Mouse (Mus musculus): Measurements from ENCODE around the gene Grasp.

Grasp gene

GRCm38 (mm10) chr15:101224006-101224906 is at the start of gene Grasp:
Grasp (plus strand) TSS chr15:101224188.
- DNase-seq = peak; percentile 86

- peak; percentile 81 for DNase-seq
These were observed 49.5 kb upstream of the Grasp start for GRCm38 (mm10) chr15:101174294-101175130.

- no peak for DNase-seq
These were observed 48.9 kb upstream of the Grasp start for GRCm38 (mm10) chr15:101175131-101175460.

GRCm38 (mm10) chr15:101175613-101176283 is 48.2 kb upstream of the Grasp start:
- peak; percentile 42 for DNase-seq

- no peak for DNase-seq
These were observed 47.7 kb upstream of the Grasp start for GRCm38 (mm10) chr15:101176284-101176680.

- DNase-seq = peak; percentile 67
These were observed 46.9 kb upstream of the Grasp start for GRCm38 (mm10) chr15:101176795-101177691.

GRCm38 (mm10) chr15:101180363-101181105 is 43.5 kb upstream of the Grasp start:
- DNase-seq = no peak

- DNase-seq = no peak
These were observed 42.9 kb upstream of the Grasp start for GRCm38 (mm10) chr15:101181106-101181466.

DNA sequence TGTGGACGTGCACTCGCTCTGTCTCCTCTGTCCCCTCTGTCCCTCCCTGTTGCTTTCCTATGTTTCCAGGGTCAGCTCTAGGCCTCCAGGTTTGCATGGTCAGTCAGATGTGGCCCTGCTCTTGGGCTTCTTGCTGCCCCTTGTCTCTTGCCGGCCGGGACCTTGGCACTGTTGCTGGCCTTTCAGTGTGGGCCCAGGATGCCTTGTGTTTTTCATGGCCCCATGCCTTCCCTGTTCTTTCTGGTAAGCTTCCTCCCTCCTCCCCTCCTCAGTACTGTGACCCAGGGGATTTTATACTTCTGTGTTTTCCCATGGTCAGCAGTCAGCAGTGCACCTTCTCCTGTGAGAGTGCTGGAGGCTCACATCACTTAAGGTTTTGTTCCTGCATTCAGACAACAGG is 42.5 kb upstream of the Grasp start:
- no peak for DNase-seq

GRCm38 (mm10) chr15:101182676-101183075 is 41.3 kb upstream of the Grasp start:
- DNase-seq = no peak

- no peak for DNase-seq
These were observed 39.7 kb upstream of the Grasp start for GRCm38 (mm10) chr15:101184300-101184699.

DNA sequence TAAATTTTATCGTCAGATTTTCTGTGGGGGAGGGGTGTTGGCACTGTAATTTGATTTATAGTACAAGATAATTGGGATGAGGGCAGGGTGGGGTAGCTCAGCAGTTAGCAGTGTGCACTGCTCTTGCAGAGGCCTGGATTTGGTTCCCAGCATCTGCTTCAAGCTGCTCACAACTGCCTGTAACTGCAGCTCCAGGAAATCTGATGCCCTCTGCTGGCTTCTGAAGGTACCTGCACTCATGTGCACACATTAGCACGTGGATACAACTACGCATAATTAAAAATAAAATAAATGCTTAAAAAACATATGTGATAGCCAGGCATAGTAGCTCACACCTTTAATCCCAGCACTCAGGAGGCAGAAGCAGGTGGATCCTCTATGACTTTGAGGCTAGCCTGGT is 38.4 kb upstream of the Grasp start:
- DNase-seq = no peak

- no peak for DNase-seq
These were observed 36.1 kb upstream of the Grasp start for GRCm38 (mm10) chr15:101187907-101188306.

DNA sequence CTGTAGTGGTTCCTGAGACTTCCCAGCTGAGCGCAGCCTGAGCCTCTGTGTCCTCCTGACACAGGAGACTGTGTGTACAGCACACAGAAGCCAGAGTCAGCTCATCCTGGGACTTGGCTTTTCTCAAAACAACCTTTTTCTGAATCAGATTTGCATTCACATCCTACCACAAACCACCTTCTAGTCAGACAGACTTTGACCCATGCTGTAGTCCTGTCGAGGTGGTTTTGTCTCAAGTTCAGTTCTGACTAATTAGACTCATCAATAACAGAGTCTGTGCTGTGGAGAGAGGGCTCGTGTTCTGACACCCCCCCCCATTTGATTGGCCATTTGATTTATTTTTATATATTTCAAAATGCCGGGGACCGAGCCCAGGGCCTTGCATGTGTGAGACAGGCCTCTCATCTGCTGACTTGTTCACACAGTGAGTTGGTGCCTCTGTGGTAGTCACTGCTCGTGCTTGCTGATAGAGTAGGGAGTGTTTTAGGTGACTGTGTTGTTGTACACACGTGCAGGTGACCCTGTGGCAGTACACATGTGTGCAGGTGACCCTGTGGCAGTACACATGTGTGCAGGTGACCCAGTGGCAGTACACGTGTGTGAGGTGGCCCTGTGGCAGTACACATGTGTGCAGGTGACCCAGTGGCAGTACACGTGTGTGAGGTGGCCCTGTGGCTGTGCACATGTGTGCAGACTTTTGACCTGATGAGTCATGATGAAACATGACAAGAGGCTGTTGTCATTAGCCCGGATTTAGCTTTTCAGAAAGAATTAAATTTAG is 33.8 kb upstream of the Grasp start:
- DNase-seq = no peak

DNA sequence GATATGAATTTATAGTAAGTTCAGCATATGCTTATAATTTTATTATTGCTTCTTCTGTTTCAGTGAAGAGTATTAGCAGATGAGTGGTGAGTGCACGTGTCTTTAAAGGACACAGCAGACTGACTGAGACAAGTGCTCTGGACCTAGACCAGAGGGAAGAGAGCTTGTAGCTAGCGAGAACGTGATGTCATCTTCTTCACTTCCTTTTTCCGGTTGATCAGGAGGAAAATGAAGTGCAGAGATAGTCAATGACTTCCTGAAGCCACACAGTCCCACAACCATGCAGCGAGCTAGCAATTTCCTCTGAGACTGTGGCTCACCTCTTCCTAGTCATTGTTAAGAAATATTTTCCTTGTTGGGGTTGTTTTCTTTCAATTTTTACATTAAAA is 33.2 kb upstream of the Grasp start:
- DNase-seq = no peak

DNA sequence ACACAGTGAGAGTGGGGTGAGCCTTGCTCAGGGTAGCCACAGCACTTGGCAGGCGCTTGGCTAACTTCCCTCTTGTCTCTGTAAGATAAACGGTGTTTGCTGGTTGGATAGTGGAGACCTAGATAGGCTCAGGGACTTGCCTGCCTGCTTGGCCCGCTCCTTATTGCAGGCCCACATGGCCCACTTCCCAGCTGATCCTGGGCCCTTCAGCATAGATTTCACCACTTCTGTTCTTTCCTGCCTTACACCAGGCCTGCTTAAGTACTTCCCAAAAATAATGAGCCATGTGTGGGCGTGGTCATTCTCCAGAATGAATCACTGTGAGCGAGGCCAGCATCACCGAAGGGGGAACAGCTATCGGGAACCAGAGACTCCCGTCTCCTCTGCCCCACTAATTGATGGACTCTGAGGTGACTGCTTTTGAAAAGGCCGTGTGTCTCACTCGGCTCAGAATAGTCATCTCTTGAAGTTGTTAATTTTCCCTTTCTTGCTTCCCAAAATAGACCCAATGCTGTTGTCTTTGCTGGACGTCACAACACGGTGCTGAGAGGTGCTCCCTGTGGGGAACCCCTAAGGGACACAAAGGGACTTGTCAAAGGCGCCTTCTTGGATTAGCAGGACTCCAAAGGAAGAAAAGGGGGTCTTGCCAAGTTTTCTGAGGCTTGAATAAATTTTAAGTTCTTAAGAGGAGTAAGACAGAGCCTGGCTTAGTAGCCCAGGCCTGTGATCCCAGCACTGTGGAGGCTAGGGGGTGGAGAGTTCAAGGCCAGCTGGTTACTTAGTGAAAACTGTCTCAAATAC is 32.3 kb upstream of the Grasp start:
- DNase-seq = no peak

DNA sequence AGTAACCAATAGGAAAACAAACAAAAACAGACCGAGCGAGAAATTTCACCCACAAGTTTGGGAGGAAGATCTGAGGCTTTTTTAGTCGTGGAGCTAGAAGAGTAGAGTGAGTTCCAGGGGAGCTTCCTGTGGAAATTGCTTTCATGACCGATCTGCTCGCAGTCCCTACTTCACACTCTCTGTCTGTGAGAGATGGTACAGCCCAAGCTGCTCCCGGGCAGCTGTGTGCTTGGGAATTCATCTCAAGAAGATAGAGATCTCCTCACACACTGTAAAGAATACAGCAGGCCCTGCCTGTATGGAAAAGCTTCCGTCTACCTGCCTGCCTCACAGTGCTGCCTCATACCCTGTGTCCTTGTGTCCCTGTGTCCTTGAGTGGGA is 31.7 kb upstream of the Grasp start:
- DNase-seq = no peak

DNA sequence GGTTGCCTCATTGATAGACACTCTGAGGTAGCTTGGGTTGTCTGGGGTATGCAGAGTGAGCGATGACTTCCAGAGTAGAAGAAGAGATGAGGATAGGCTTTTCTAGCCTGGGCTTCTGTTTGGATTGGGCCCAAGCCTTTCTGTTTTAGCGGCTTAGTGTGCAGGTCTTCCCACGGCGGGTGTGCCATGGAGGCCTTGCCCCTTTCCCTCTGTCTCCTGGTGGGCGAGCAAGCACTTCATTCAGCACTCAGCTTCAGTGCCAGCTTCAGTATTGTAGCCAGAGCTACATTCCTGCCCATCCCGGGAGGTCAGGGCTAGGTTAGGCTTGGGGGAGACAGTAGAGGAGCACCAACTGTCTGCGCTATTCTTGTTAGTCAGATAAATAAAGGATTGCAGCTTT is 31.3 kb upstream of the Grasp start:
- no peak for DNase-seq

GRCm38 (mm10) chr15:101193971-101194370 is 30.0 kb upstream of the Grasp start:
- DNase-seq = no peak
